Comparison of ENCODE assay signal across 35 mouse cellular contexts in genomic region chr3:157759856-157760255, GRCm38 (mm10).
"Had no signal": no experiment of that assay in that cellular context is flagged by ENCODE, and none has a peak within 500 bp of the region (broad histone marks: within the 10 kb centered on the region; RNA-seq: fewer than 3 reads in every experiment).

No protein-coding gene starts in this region.

- H3K4me2 ChIP-seq: heart, embryonic 11.5 days; heart, embryonic 12.5 days; heart, embryonic 13.5 days; heart, embryonic 15.5 days; hindbrain, embryonic 12.5 days; hindbrain, embryonic 13.5 days; hindbrain, embryonic 14.5 days; hindbrain, embryonic 15.5 days; intestine, embryonic 15.5 days; kidney, embryonic 15.5 days had no signal

- DNase-seq: heart, adult 2 months; heart, postnatal 10 days; heart, postnatal 14 days; heart, postnatal 36 days; heart, postnatal 4 days; kidney, adult 11 months; kidney, adult 18-20 months; kidney, adult 2 months; kidney, adult 8-10 months; kidney, adult 9 months; kidney, postnatal 10 days; kidney, postnatal 14 days; kidney, postnatal 25 days; kidney, postnatal 36 days; kidney, postnatal 4 days; layer of hippocampus, adult 9-11 months had no signal

- H3K9ac ChIP-seq: heart, embryonic 12.5 days; heart, embryonic 13.5 days; heart, embryonic 15.5 days; hindbrain, embryonic 12.5 days; hindbrain, embryonic 13.5 days; hindbrain, embryonic 14.5 days; hindbrain, embryonic 15.5 days; intestine, embryonic 15.5 days; kidney, embryonic 15.5 days had no signal

- H3K36me3 ChIP-seq: heart, embryonic 10.5 days; heart, embryonic 12.5 days; heart, embryonic 13.5 days; heart, embryonic 15.5 days; hindbrain, embryonic 10.5 days; hindbrain, embryonic 12.5 days; hindbrain, embryonic 13.5 days; hindbrain, embryonic 15.5 days; intestine, embryonic 15.5 days; kidney, embryonic 15.5 days had no signal

- H3K4me3 ChIP-seq: heart, adult 2 months; heart, embryonic 10.5 days; heart, embryonic 12.5 days; heart, embryonic 13.5 days; heart, embryonic 15.5 days; hindbrain, embryonic 10.5 days; hindbrain, embryonic 12.5 days; hindbrain, embryonic 13.5 days; hindbrain, embryonic 15.5 days; intestine, embryonic 15.5 days; kidney, embryonic 15.5 days; layer of hippocampus, adult 2 months had no signal

- H3K27ac ChIP-seq: heart, adult 2 months; heart, embryonic 10.5 days; heart, embryonic 13.5 days; heart, embryonic 15.5 days; hindbrain, embryonic 10.5 days; hindbrain, embryonic 12.5 days; hindbrain, embryonic 13.5 days; hindbrain, embryonic 14.5 days; hindbrain, embryonic 15.5 days; hindbrain, postnatal 0 days; intestine, embryonic 15.5 days; kidney, embryonic 15.5 days; kidney, postnatal 0 days; layer of hippocampus, adult 2 months had no signal

- H3K4me1 ChIP-seq: hindbrain, embryonic 10.5 days; hindbrain, embryonic 12.5 days; hindbrain, embryonic 13.5 days; hindbrain, embryonic 15.5 days; kidney, embryonic 15.5 days had no signal

- ATAC-seq: hindbrain, embryonic 16.5 days; hindbrain, postnatal 0 days; inflammation-experienced regulatory T-cells, adult 6 months; intestine, embryonic 15.5 days; intestine, embryonic 16.5 days; intestine, postnatal 0 days had no signal

- H3K27me3 ChIP-seq: heart, embryonic 12.5 days; heart, embryonic 13.5 days; heart, embryonic 15.5 days; hindbrain, embryonic 12.5 days; hindbrain, embryonic 13.5 days; hindbrain, embryonic 15.5 days; intestine, embryonic 15.5 days; kidney, embryonic 15.5 days had no signal

- H3K9me3 ChIP-seq: heart, embryonic 10.5 days; heart, embryonic 12.5 days; heart, embryonic 15.5 days; hindbrain, embryonic 10.5 days; hindbrain, embryonic 12.5 days; hindbrain, embryonic 13.5 days; hindbrain, embryonic 15.5 days; intestine, embryonic 15.5 days; kidney, embryonic 15.5 days had no signal
